Mouse (Mus musculus): ENCODE results near the gene Ppp1r21.

GRCm38 (mm10) chr17:88508846-88509508 is 20.9 kb upstream of the Ppp1r21 start:
- no peak for TF ChIP-seq CTCF (conservative IDR thresholded peaks at IDR 0.05; ENCODE audit: insufficient read depth, insufficient read length, low read depth, low read length)
- no peak for TF ChIP-seq POLR2A (IDR thresholded peaks at IDR 0.05; ENCODE audit: low read depth, low read length)
